Mouse (Mus musculus) embryonic fibroblast, embryonic 13.5 days (primary cell): ENCODE data around the gene Stoml3.

Experiments used
- CTCF ChIP-seq: IDR thresholded peaks from 2 replicates; pipeline ENCODE4 v1.5.1; 2011; ENCODE audit warnings: mild to moderate bottlenecking, control low read depth, low read length, moderate library complexity, borderline replicate concordance; ENCODE audit not compliant: insufficient read depth
- POLR2A ChIP-seq: IDR thresholded peaks from 2 replicates; pipeline ENCODE4 v1.6.1; 2011; ENCODE audit warnings: low read depth, mild to moderate bottlenecking, control low read depth, low read length, moderate library complexity

DNA sequence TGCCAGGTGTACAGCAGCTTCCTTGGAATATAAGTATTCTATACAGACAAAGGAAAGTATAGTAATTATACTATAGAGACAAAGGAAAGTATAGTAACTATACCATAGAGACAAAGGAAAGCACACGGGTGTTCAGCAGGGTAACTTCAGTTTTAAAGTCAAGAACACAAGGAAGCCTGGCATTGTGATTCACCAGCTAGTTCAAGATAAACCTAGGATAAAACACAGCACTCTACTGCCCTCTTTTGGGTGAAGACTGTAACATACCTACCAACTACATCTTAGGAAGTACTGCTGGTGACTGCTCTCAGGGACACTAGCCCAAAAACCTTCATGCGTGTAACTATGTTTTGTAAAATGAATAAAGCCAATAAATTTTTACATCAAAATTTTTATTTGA, 40.2 kb upstream of the Stoml3 start:
- TF ChIP-seq POLR2A: no peak
- TF ChIP-seq CTCF: no peak
